Mouse (Mus musculus) C2C12 (cell line): ENCODE measurements around the gene Plekhm2.

Source experiments
- CEBPB ChIP-seq: IDR thresholded peaks from one replicate; pipeline ENCODE4 v1.6.1; 2011; ENCODE audit warnings: low read depth, mild to moderate bottlenecking, control low read depth, moderate library complexity
- CTCF ChIP-seq: IDR thresholded peaks from one replicate; pipeline ENCODE4 v1.5.1; 2011; ENCODE audit not compliant: control insufficient read depth, insufficient read depth, insufficient read length
- MAX ChIP-seq: IDR thresholded peaks from one replicate; pipeline ENCODE4 v1.6.1; 2011; ENCODE audit warnings: mild to moderate bottlenecking, control low read depth

DNA sequence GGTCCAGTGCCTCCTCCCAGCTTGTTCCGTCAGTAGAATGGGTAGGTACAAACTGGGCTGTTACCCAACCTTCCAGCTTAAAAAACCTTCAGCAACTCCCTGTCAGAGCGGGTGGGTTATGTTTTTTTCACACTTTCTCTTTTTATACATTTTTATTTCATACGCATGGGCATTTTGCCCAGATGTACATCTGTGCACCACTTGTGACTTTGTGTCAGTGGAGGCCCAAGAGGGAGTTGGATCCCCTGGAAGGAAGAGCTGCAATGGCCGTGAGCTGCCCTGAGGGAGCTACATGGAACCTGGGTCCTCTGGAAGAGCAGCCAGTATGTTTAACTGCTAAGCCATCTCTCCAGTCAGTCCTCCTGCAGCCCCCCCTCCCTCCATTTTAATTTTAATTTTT lies 6.7 kb upstream of the Plekhm2 start:
- TF ChIP-seq CEBPB: no peak
- TF ChIP-seq MAX: no peak
- no peak for TF ChIP-seq CTCF
